In the genomic region with DNA sequence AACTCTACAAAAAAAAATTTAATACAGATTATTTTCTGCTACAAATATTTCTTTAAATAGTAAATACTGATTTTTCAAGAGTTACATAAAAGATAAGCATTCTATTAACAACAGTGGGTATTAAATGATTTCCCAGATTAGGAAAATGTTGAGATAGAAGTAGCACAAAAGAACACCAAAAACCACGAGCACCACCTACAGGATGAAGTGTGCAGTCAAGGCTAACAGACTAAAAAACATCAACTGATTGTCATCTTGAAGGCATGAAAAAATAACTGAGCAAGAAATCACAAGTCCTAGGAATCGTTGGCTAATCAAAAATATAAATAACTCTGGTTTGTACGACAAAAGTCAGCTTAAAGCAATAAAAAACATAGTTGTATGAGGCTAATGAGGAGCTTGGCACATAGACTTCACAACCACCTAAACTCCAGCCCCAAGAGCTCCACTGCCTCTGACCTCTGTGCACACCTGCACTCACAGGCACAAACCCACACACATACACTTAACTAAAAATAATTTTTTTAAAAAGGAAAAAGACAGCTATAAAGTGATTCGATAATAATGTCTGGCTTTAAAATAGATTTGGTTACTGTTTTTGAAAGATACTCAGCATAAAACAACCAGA, we compare ENCODE assay signal across 10 mouse cellular contexts. TPM values are rescaled to one million over a fixed set of nuclear protein-coding genes. Genes with fewer than 3 reads are reported as not detected.
DNase-seq lines count a peak whose midpoint lies in the region; ATAC-seq lines count a peak whose summit lies in the region.
"Had no signal": no experiment of that assay in that cellular context is flagged by ENCODE, and none has a peak within 500 bp of the region (broad histone marks: within the 10 kb centered on the region; RNA-seq: fewer than 3 reads in every experiment).

No protein-coding gene starts in this region.

- no peak overlapping the region for H3K9ac ChIP-seq in limb, embryonic 11.5 days (ENCODE audit: low read length)
- H3K9ac ChIP-seq: embryonic facial prominence, embryonic 13.5 days; limb, embryonic 15.5 days had no signal

- no peaks in the 10 kb centered on the region for H3K4me1 ChIP-seq in limb, embryonic 11.5 days (ENCODE audit: control insufficient read depth, insufficient read depth, low read length)
- no peaks in the 10 kb centered on the region for H3K4me1 ChIP-seq in limb, embryonic 10.5 days
- H3K4me1 ChIP-seq: embryonic facial prominence, embryonic 13.5 days; limb, embryonic 15.5 days had no signal

- WGBS in limb, embryonic 11.5 days = 60% methylated on average over 4 of the region's 4 CpGs
- 59% methylated on average over 4 of the region's 4 CpGs for WGBS in limb, embryonic 10.5 days

- H3K4me2 ChIP-seq in limb, embryonic 11.5 days (ENCODE audit: low read depth, severe bottlenecking) = no peak overlapping the region
- H3K4me2 ChIP-seq: embryonic facial prominence, embryonic 13.5 days; limb, embryonic 15.5 days had no signal

- peak; percentile 28 for DNase-seq in limb, embryonic 11.5 days (ENCODE audit: low spot score)
- no peak for DNase-seq in limb, embryonic 10.5 days (ENCODE audit: low spot score)
- DNase-seq in MN1 (ENCODE audit: low spot score) = peak; percentile 48
- peak; percentile 55 for DNase-seq in cerebellum, adult 8-10 months
- DNase-seq in frontal cortex, postnatal 25 days (ENCODE audit: low spot score in 2 of 2) = peak; percentile 32 to 39
- DNase-seq in layer of hippocampus, adult 8-10 months (ENCODE audit: low spot score in 2 of 2) = peak; percentile 30 to 49
- peak; percentile 63 for DNase-seq in thymus, postnatal 0 days (ENCODE audit: low spot score)

- no peaks in the 10 kb centered on the region for H3K9me3 ChIP-seq in limb, embryonic 11.5 days (ENCODE audit: control insufficient read depth, low read length)
- H3K9me3 ChIP-seq in limb, embryonic 10.5 days (replicated peaks) = no peaks in the 10 kb centered on the region
- H3K9me3 ChIP-seq: embryonic facial prominence, embryonic 13.5 days; limb, embryonic 15.5 days had no signal

- H3K27ac ChIP-seq in limb, embryonic 11.5 days (replicated peaks; ENCODE audit: low read depth, low read length) = no peak overlapping the region
- H3K27ac ChIP-seq in limb, embryonic 10.5 days = no peak overlapping the region
- H3K27ac ChIP-seq: embryonic facial prominence, embryonic 13.5 days; limb, embryonic 15.5 days had no signal

- ATAC-seq in limb, embryonic 11.5 days (ENCODE audit: insufficient number of reproducible peaks, low FRiP score, low TSS enrichment, low read depth) = no peak
- ATAC-seq in megakaryocyte-erythroid progenitor cell, adult 5-6 weeks (replicated peaks; ENCODE audit: low FRiP score, low TSS enrichment, poor library complexity, severe bottlenecking) = peak; percentile 69

- H3K4me3 ChIP-seq in limb, embryonic 11.5 days (ENCODE audit: low read depth, low read length) = no peak overlapping the region
- no peak overlapping the region for H3K4me3 ChIP-seq in limb, embryonic 10.5 days
- H3K4me3 ChIP-seq: embryonic facial prominence, embryonic 13.5 days; limb, embryonic 15.5 days had no signal

- no peaks in the 10 kb centered on the region for H3K36me3 ChIP-seq in limb, embryonic 11.5 days (ENCODE audit: control insufficient read depth, insufficient read depth, low read length)
- peaks cover 10% of the 10 kb centered on the region for H3K36me3 ChIP-seq in limb, embryonic 10.5 days

- no peaks in the 10 kb centered on the region for H3K27me3 ChIP-seq in limb, embryonic 11.5 days (ENCODE audit: control insufficient read depth, insufficient read depth, low read length)
- H3K27me3 ChIP-seq in limb, embryonic 10.5 days (ENCODE audit: low read depth, poor library complexity, severe bottlenecking) = no peaks in the 10 kb centered on the region
- H3K27me3 ChIP-seq: embryonic facial prominence, embryonic 13.5 days; limb, embryonic 15.5 days had no signal

RNA-seq across cellular contexts. Expression of a gene that starts 35.3 kb away (rescaled TPM):
- polyA plus RNA-seq in limb, embryonic 11.5 days (2014; fragmentation: Nextera tagmentation; extraction: Ambion mirVana) = 33.7 and 34.2 TPM in 2 replicates
- polyA plus RNA-seq in limb, embryonic 10.5 days (2016; fragmentation: Nextera tagmentation; extraction: Ambion mirVana) = 28.8 and 32.3 TPM in 2 replicates
- total RNA-seq in layer of hippocampus, adult 8-10 months (2022) = 10 to 100 TPM; 17.0 to 23.2 (median 21.1) TPM
- 28.8 and 37.0 TPM in 2 replicates for total RNA-seq in megakaryocyte-erythroid progenitor cell, adult 5-6 weeks (2014; fragmentation: Nextera tagmentation)
- total RNA-seq in megakaryocyte-erythroid progenitor cell, adult 5-6 weeks (2017) = 13.0 and 34.7 TPM in 2 replicates
- 11.4 and 15.7 TPM in 2 replicates for polyA plus RNA-seq in thymus, postnatal 0 days (2015; fragmentation: Nextera tagmentation; extraction: Ambion mirVana)
